Mouse (Mus musculus): ENCODE results near the gene Psmc4.
A peak's percentile ranks its signal among the peaks of the same experiment; 100 is the strongest.

The Psmc4 gene

DNA sequence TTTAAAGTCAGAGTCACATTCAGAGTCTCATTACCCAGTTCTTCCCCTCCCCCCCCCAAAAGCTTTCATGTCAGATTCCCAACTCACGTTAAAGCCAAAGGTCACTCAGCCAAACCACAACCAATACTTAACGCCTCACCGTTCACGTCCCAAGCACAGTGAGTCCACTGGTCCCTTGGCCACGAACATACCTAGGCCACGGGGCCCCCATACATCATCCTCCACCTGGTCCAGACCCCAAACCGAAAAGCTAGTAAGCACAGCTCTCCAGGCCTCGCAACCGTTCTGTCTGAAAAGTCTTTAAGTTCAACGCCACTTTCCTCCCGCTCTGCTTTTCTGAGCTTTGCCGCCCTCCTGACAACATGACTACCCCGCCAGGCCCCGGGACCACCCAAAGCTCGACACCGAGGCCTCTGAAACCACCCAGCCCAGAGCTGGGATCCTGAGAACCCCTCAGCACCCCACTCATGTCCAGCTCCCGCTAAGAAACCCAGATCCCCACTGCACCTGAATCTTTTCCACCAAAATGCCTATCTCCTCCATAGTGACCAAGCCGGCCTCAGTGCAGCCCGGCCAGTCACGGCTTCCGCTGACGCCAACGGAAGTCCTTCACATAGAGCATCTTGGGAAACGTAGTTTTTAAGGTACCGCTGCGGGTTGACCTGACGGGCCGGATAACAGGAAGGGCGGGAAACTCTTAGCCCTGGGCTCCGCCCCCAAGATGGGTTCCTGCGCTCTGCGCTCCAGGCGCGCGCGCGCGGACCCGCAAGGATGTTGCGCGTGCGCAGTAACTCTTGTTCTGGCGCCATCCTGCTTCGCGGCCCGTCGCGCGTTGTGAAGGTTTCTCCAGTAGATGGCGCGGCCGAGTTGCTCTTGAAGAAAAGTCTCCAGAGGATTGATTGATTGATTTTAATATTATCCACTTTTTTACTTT is at the start of gene Psmc4:
Gene Psmc4 (minus strand): TSS at position 626 of the 934 bp plus-strand sequence.
- peak; percentile 97 for DNase-seq

DNA sequence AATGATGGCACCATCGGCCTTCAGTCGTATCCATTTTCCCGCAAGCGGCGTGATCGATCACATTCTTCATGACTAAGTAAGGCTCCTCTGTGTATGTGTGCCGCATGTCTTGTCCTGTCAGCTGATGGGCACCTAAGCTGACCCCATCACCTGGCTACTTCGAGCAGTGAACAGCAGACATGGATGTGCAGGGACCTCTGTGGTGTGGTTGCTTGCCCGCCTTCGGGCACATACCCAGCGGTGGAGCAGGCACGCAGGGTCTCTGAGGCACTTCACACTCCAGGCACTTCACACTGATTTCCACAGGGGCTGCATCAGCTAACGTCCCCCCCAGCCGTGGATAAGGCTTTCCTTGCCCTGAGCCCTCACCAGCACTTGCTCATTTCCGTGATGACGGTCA is 49.2 kb upstream of the Psmc4 start:
- DNase-seq = no peak

DNA sequence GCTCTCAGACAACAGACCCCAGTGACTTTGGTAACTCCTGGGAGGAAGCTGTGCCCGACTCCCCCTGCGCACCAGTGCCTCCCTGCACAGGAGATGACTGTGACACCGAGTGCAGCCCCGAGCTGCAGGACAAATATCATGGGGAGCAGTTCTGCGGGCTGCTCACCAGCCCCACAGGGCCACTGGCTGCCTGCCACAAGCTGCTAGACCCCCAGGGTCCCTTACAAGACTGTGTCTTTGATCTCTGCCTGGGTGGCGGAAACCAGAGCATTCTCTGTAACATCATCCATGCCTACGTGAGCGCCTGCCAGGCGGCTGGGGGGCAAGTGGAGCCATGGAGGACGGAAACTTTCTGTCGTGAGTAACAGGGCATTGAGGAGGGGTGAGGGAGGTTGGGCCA is 43.6 kb upstream of the Psmc4 start:
- no peak for DNase-seq

DNA sequence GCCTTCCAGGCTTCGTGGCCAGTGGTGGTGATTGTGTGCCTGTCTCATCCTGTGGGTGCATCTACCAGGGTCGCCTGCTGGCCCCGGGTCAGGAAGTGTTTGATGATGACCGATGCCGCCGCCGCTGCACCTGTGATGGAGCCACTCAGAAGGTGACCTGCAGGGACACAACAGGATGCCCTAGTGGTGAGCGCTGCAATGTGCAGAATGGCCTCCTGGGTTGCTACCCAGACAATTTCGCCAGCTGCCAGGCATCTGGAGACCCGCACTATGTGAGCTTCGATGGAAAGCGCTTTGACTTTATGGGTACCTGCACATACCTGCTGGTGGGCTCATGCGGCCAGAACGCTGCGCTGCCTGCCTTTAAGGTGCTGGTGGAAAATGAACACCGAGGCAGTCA is 36.3 kb upstream of the Psmc4 start:
- no peak for DNase-seq

DNA sequence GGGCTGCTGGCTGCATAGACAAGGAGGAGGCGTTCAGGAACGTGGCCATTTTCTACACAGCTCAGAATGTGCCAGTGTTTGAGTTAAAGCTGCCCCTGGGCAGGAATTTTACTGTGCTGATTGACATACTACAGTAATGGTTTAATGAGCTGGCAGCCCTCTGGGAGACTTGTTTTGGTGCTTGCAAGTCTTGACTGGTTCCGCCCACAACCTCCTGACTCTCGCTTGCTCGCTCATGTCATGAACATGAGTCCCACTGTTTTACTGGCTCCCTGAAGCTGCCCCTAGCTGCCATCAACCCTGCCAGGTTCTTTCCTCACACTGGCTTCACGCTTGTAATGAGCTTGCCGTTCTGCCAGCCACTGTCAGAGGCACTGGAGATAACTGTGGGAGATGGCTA is 34.3 kb upstream of the Psmc4 start:
- no peak for DNase-seq

DNA sequence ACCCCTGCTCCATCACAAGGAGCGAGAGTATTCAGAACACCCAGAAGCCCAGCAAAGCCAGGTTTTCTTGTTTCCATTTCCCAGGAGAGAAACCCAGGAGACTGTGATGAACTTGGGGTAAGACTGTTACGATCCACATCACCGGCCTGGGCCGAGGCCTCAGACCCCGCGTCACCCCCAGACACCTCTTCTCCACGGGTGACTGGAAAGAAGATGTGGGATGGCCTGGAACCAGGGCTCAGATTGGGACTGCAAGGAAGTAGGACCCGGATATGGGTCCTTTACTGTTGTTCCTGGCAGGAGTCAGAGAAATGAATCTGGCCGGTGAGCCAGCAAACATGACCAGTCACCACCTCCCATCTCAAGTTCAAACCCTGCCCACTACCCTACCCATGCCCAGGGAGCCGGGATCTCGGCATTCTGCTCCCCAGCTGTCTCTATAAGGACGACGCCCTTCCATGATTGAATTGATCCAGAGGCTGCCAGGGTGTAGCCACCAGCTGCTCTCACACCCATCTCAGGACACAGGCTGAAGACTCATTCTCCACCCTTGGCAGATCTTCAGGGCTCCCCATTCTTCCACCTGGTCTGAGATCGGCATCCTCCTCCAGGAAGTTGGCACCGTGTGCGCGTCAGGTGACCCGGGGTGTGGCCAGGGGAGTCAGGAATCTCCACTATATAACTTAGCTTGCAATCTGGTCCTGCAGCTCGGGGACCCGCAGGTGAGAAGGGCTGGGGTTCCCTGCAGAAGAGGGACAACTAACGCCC is 20.8 kb upstream of the Psmc4 start, which contains the start of gene Fcgbp:
Gene Fcgbp (plus strand): TSS at position 706 of the 768 bp plus-strand sequence.
- DNase-seq = no peak

DNA sequence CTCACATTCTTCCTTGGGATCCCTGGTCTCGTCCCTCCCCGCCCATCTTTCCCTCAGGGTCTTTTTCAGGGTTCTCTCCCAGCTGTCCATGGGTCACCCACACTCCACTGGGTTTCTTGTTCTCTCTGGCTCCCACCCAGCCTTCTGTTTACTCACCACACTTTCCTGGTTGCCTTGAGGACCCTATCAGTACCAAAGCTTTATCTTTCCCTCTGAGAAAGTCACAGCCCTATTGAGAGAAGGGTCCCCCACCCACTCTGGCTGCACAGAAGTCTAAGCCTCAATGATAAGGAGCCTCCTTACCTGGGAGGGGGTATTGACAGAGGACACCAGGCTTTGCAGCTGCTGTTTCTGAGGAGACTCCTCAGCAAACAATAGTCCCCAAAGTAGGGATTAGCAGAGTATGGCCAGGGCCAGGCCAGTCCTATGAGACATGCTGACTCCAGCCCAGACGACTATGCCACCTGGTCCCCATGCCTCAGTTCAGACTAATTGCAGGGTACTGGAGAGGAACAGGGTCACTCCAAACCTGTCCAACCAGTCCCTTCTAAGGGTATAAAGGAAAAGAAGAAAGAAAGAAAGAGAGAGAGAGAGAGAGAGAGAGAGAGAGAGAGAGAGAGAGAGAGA is 19.8 kb upstream of the Psmc4 start:
- no peak for DNase-seq

DNA sequence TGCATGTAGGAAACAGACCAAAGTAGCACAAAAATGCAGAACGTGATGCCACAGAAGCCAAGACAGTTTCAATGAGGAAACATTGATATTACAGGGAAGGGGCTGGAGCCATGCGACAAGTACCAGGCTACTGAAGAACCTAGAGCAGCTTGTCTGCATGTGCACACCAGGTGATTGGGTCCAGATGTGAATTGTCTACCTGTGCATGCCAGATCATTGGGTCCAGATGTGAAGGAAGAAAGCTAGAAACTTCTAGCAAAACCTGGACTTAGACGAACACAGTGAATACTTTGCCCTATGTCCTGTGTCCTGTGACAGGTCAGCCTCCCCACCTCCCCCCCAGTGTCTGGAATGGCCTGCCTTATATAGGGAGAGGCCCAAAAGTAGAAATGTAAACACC is 18.8 kb upstream of the Psmc4 start:
- DNase-seq = no peak

DNA sequence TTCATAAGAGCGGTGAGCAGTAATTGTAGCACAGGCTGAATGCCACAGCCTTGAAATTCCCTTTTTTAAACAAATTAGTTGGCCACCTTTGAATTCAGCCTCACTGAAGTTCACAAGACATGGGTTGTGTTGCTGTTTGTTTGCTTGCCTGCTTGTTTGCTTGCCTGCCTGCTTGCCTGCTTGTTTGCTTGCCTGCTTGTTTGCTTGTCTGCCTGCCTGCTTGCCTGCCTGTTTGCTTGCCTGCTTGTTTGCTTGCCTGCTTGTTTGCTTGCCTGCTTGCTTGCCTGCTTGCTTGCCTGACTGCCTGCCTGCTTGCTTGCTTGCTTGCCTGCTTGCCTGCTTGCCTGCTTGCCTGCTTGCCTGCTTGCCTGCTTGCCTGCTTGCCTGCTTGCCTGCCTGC is 10.1 kb upstream of the Psmc4 start:
- DNase-seq = no peak

DNA sequence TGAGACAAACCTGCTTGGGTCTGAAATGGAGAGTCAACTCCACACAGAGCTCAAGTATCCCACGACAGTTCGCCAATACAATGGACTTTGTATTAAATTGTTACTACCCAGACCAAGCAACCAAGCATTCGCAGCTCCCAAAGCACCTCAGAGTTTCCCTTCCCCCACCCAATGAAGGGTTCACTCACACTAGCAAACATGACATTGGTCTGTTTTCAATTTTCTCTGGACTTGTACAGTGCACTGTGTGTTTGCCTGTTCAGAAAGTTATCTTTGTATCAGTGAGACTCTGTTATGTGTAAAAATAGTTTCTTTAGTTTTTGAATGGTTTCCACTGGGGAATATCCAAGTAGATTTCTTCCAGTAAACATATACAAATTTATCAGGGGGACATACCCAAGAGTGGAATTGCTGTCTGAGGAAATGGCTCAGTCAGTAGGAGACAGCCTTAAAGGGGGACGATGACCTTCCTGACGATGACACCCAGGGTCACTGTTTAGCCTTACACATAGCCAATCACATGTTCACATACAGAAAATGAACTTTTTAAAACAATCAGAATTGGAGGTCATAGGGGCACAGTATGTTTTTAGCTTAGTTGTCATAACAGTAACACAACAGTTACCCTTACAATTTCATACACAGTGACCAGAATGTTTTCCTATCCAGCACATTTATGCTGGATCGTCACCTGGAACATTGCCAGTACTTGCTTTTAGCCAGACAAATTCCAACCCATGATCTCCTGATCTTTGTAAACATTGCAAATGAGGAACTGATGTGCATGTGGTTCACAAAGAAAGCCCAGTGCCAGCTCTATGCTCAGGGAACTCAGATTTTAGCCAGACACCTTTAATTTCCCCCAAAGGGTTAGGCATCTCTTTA is 3.4 kb upstream of the Psmc4 start:
- DNase-seq = no peak

DNA sequence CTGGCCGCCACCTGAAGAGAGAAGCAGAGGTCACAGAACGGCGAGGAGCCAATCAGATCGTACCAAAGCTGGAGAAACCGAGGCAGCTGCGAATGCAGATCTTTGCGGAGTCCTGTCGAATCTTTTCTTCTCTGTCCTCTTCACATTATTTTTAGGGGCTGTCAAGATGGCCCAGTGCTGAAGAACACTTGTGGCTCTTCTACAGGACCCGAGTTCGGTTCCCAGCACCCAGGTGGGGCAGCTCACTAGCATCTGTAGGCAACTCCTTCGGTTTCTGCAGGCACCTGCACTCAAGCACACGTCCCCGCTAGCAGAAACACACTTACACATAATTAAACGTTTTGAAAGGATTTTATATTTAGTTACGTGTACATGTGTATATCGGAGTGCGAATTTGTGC is 683 bp upstream of the Psmc4 start:
- DNase-seq = no peak

DNA sequence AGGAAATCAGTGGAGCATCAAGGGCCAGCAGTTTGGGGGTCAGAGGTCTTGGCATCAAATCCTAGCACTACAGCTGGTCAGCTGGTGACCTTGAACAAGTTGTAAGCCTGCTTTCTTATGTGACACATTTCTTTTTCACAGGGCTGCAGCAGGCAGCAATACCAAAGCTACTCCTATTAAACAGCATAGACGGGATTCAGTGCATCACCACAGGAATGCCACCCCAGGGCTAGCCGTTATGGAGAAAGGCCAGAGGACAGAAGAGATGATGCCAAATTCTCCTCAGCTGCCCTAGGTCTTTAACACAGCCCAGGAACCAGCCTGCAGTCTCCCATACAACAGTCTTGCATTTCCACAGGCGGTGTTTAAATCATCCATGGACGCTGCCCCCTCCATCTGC is 5.4 kb downstream of the Psmc4 start:
- no peak for DNase-seq

DNA sequence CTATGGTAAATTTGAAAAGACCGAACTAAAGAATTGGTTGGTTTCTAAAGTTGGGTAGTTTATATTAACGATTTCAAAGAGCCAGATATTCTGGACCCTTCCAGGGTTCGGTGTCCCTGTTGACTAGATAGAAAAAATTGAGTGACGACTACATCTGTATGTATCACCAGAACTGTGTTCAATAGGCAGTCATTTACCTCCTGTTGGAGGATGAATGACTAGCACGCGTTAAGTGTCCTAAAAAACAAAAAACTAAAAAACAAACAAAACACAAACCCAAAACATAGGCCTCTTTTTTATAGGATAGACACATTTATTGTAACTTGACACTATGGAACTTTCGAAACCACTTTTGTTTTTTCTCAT is 35.5 kb downstream of the Psmc4 start:
- no peak for DNase-seq

DNA sequence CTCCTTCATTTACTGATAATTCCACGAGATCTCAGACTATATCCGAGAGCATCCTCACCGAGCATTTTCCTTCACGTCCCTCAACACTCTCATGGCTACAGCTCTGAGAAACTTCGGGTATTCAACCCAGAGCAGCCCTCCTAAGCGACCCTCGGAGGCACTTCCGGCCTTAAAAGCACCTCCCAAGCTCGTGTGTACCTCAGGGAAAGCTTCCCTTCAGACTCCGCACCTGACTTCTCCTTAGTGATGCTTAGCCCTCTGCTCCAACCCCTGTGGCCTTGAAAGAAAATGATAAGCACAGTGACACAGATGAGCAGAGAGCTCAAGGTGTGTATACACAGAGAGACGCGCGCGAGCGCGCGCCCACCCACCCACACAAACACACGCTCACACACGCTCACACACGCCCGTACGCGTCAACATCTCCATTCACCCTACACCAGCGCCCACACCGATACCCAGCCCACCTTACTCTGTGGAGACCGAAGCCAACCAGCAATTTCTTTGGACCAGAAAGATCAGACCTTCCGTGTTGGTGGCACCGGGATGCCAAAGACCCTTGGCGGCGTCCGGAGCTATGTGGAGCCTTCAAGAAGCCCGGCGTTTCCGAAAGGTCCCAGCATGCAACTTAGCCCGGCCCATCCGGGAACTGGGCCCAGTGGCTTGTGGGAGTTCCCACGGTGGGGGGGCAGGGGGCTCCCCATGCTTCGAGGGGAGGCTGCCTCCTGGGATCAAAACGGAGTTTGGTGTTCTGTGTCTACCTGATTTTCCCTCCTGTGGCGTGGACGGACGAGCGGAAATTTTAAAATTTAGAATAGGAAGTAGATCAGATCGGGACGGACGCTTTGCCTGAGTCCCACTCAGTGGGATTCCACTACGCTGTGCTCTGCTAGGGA is 36.1 kb downstream of the Psmc4 start, which contains the start of gene Zfp850:
Gene Zfp850 (minus strand): TSS at position 567 of the 896 bp plus-strand sequence.
- peak; percentile 79 for DNase-seq

DNA sequence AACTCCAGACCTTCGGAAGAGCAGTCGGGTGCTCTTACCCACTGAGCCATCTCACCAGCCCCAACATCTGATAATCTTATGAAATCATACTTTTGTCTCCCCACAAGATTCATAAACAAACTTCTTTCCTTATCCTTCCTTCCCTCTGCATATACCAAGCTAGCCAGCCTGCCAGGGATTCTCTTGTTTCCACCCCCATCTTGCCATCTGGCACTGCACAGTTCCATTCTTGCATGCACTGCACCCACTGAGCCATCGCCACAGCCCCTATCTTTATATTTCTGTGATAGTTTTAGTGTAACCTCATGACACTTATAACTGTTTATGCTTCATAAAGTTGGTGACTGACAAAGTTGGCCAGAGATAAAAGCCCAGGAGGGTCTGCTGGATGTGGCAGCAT is 39.6 kb downstream of the Psmc4 start:
- DNase-seq = no peak

Measured in thymus, postnatal 25 days (tissue).